Mouse (Mus musculus) layer of hippocampus, adult 18-20 months (tissue): Measurements from ENCODE around the gene Neurl1a. TPM values are rescaled to one million over a fixed set of nuclear protein-coding genes. Genes with fewer than 3 reads are reported as not detected.

Experiments
- DNase-seq, 2 experiments: peaks; one replicate each; pipeline ENCODE4 v3.0.0; 2022; ENCODE audit warnings: low spot score in 2 of 2
- microRNA-seq, 2 experiments: library from miRNA; unstranded; fragments of <30 nt; microRNA quantifications; one replicate each; pipeline ENCODE4 v1.2.0; 2021
- total RNA-seq, 2 experiments: library from RNA; stranded (reverse); gene quantifications; 2 replicates each; pipeline ENCODE4 v1.2.3; 2021

Gene Neurl1a
- total RNA-seq, 2 experiments from 2014 or later: 194 to 204 TPM

DNA sequence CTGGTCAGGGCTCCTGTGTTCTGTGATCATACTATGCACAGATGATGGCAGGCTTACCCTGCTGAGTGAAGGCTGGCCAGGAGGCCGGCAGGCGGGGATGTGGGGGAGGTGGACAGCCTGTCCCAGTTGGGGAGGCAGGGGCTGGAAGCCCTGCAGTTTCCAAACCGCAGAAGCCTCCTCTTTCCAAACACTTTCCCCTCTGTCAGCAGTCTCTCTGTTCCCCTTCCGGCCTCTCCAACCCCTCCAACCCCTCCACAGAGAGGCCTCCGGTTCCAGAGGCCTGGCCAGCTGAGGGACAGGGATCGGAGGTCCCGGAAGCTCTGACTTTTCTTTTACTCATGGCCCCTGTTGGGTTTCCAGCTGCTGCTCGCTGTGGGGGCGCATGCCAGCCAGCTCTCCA, 102.3 kb downstream of the Neurl1a start:
- peak in 1 of 2 experiments; percentile 46 for DNase-seq

GRCm38 (mm10) chr19:47282050-47282454, 103.4 kb downstream of the Neurl1a start:
- no peak for DNase-seq

DNA sequence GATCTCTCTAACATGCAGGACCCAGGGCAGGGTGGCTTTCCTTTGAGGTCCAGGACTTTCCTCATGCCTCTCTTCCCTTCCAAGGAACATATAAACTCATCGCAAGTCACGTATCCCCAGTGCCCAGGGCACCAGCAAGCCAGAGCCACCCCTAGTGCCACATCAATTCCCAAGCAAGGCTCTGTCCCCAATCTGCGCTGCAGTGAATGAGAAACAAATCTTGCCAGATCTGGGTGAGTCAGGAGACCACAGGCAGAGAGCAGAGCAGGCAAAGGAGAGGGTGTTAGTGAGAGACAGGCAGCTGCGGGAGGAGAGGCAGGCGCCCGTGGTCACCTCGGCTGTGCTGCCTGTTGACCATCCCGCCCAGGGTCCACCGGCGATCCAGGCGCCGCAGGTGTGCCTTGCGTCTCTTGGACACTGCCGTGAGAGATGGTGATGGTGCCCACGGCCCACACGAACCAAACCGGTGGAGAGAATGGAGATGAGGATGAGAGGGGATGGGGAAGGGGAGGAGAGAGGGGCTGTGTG, 104.1 kb downstream of the Neurl1a start:
- DNase-seq: no peak

DNA sequence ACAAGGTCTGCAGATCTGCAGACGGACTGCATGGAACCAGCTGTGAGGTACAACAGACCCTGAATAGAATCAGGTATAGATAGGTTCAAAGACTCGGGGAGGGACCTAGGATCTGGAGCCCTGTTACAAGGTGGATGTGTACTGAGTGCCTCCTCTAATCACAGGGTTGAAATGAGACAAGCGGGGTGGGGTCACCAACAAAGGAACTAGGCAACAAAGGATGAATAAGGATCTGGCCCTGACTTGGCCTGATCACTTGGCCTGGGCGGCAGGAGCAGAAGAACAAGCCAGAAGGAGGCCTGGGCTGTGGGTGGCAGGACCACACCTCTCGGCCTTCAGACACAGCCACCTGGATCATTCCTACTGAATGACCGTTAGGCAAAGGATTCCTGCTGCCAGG, 107.0 kb downstream of the Neurl1a start:
- no peak for DNase-seq

DNA sequence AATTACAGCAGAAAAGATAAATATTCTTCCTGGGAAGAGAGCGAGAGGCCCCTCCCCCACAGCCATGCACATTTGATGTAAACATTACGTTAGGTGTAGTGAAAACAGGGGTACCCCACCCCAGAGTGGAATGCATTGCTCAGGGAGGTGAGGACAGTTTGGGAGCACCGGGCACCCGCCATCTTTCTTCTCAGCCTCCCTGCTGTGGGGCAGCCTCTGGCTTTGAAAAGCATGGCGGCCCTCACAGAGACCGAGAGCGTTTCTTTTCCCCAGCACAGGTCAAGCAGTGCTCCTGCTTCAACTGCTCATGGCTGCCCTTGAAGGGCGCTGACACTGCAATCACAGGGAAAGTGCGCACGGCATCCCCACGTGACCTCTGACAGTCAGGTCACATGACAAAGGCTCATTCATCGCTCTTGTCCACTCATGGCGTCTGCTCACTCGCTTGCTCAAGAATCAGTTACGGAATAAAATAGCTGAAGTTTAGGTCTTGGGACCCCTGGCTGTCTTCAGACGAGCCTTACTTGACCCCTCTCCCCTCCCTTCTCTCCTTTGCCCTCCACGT, 108.3 kb downstream of the Neurl1a start:
- DNase-seq: no peak

- no peak for DNase-seq
Measured at GRCm38 (mm10) chr19:47291307-47292080, 112.9 kb downstream of the Neurl1a start.

DNA sequence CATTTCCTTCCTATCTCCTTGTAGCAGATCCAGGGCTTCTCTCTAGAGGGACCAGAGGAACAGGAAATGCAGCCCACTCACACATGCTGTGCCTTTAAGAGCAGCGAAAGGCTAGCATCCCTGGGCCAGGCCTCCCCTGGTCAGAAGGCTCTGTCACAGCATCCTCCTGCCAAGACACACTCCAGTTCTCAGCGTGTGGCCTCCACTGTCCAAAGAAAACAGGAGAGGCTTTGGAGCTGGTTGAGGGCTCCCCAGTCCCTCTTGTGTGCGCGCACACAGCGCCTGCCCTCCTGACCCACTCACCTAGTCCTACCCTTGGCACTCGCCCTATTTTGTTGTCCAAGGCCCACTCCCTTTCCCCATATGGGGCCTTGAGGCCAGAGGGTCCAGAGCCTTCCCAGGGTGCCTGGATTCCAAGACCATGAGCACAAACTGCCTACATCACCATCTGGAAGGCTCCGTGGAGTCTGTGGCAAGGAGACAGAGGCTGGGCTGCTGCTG, 113.9 kb downstream of the Neurl1a start:
- no peak for DNase-seq

DNA sequence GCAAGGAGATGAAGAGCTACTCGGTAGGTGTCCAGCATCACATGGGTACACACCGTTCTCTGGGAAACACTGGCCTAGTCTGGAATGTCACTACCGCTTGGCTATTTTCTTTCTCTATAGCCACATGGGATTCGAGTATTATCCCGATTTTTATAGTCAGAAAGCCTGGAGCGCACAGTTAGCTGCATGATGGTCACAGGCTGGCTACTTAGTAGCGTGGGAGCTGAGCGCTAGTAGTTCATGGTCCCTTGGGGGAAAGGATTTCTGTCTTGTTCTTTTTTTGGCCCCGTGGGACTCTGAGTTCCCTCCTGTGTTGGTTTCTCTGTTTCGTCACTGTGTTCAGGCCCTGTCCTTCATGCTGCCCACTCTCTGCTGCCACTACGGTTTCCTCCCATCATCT, 119.5 kb downstream of the Neurl1a start:
- no peak for DNase-seq

DNA sequence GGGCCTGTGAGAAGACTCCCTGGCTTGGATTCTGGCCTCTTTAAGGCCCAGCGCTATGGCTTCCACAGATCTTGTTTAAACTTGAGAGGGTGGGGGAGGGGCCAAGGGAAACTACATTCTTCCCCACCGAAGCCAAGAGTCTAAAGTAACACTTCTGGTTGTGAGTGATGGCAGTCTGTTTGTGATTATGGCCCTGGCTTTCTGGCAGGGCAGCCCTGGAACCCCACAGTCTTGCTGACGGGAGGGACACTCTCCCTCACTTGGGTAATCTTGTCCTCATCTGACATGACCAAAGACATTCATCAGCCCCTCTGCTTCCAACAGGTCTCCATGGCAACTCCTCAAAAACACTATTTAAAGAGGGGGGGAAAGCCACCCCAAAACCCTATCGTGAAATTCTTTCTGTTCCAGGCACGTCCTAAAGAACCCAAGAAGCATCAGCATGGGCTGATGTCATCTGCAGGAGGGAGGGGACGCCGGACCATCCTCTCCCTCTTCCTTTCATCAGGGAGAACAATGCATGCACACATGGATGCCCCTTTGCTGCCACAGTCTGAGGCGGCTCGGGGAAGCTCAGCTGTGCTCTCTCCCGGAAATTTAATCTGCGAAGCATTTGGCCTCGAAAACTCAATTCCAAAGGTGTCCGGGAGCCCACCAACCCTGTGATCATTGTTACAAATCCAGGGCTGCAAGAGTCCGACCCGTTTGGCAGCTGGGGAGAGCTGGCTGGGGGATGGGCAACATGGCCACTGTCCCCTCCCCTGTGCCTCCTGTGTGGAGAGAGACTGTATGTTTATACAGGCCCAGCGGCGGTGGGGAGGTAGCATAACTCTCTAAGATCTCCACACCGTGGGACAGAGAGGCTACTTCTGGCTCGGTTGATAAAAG, 122.9 kb downstream of the Neurl1a start:
- DNase-seq: no peak

GRCm38 (mm10) chr19:47302191-47302852, 123.7 kb downstream of the Neurl1a start:
- no peak for DNase-seq

- no peak for DNase-seq
Measured at GRCm38 (mm10) chr19:47303128-47303527, 124.5 kb downstream of the Neurl1a start.

GRCm38 (mm10) chr19:47304170-47304745, 125.6 kb downstream of the Neurl1a start:
- DNase-seq: no peak

GRCm38 (mm10) chr19:47305401-47305800, 126.8 kb downstream of the Neurl1a start:
- DNase-seq: no peak

DNA sequence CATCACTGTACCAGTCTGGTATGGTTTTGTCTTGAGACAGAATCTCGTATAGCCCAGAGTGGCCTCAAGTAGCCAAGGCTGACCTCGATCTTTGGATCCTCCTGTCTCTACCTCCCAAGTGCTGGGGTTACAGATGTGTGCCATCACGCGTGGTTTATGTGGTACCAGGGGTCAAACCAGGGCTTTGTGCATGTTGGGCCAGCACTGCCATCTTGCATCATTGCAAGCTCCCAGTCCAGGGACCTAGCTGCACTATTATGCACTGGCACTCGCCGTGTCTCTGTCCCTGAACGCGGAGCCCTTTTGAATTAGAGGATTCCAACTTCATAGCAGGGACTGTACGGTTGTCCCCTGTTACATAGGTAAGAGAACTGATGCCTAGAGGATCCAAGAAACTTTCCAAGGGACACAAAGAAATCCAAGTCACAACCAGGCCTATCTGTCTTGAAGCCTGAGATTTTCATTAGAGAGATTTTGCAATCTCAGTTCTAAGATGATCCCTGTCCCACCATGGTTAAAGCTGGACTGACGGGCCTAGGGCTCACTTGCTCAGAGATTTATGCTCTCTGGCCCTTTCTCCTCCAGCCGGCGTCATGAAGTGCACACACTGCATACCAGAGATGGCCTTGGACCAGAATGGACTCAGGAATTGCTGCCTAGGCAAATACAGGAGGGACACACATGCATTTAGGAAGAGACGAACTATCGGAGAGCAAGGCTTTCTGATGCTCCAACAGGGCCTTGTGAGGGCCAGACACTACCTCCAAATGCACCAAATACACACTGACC, 127.7 kb downstream of the Neurl1a start:
- DNase-seq: no peak

DNA sequence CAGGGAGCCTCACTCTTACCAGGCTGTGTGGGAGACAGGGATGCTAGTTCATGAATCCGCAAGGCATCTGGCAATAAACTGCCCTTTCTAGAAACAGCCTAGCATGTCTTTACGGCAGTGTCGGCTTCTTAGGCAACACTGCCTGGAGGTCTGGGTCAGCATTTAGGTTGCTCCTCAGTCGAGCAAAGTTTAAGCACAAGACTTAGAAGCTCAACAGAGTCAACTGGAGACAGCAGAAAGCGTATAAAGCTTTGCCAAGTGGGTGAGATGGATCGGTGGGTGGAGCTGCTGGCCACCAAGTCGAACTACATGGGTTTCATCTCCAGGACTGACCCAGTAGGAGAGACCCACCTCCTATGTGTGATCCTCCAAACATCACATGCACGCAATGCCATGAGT, 128.3 kb downstream of the Neurl1a start:
- no peak for DNase-seq

Small RNAs within 50 kb of the gene (microRNA-seq; reads per million reads assigned to microRNA genes)
- gene Mir6995: 0.49 to 1.2 reads per million in 2 experiments

Other genes with a start within 250 kb of the Neurl1a start
- 100 to 1,000 TPM; 183 to 187 TPM for gene Ina, start 164.1 kb upstream of the Neurl1a start, total RNA-seq
- 10 to 100 TPM; 75.5 to 78.5 TPM for gene Nt5c2, start 163.7 kb upstream of the Neurl1a start, total RNA-seq
- 10 to 100 TPM; 19.8 to 20.8 TPM for gene Pcgf6, start 127.9 kb upstream of the Neurl1a start, total RNA-seq
- 1 to 10 TPM; 6.9 to 7.0 TPM for gene Taf5, start 111.1 kb upstream of the Neurl1a start, total RNA-seq
- 100 to 1,000 TPM; 748 to 765 TPM for gene Usmg5, start 88.2 kb upstream of the Neurl1a start, total RNA-seq
- 10 to 100 TPM; 16.9 to 18.3 TPM for gene Pdcd11, start 88.1 kb upstream of the Neurl1a start, total RNA-seq
- gene Calhm2, start 40.5 kb upstream of the Neurl1a start, total RNA-seq: 1 to 10 TPM; 5.4 to 6.3 TPM
- not detected for gene Calhm1, start 34.6 kb upstream of the Neurl1a start, total RNA-seq
- gene Calhm3, start 21.1 kb upstream of the Neurl1a start, total RNA-seq: not detected